Mouse (Mus musculus) brain, adult 10 weeks (tissue): ENCODE results near the gene Vmn1r181. TPM values are rescaled to one million over a fixed set of nuclear protein-coding genes. Genes with fewer than 3 reads are reported as not detected.

Source experiments
- polyA plus RNA-seq: library from polyadenylated mRNA; stranded (reverse); fragments of 350-450 nt; fragmentation: Illumina TruSeq; extraction: RNeasy Lipid Tissue Mini Kit (QIAGEN cat#74804); gene quantifications from one replicate; pipeline ENCODE4 v1.2.3, GENCODE M21; 2015; ENCODE audit warnings: low read depth, low replicate concordance

Gene Vmn1r181
- polyA plus RNA-seq: not detected

GRCm38 (mm10) chr7:23974315-23974714 is at the start of gene Vmn1r181:
TSS of gene Vmn1r181 (plus strand) at chr7:23974615.

GRCm38 (mm10) chr7:23926678-23927077 is 47.7 kb upstream of the Vmn1r181 start, which contains the start of gene Vmn1r179:
TSS of gene Vmn1r179 (plus strand) at chr7:23926978.

GRCm38 (mm10) chr7:23950332-23950731 is 24.1 kb upstream of the Vmn1r181 start, which contains the start of gene Vmn1r180:
TSS of gene Vmn1r180 (plus strand) at chr7:23950632.

GRCm38 (mm10) chr7:24001391-24001790 is 27.0 kb downstream of the Vmn1r181 start, which contains the start of gene V1rd19:
TSS of gene V1rd19 (plus strand) at chr7:24001691.

Other genes starting within 250 kb of the Vmn1r181 start
- not detected for gene Vmn1r174, start 222.3 kb upstream of the Vmn1r181 start, polyA plus RNA-seq
- not detected for gene Vmn1r175, start 164.0 kb upstream of the Vmn1r181 start, polyA plus RNA-seq
- not detected for gene Vmn1r176, start 137.2 kb upstream of the Vmn1r181 start, polyA plus RNA-seq
- gene Vmn1r177, start 108.2 kb upstream of the Vmn1r181 start, polyA plus RNA-seq: not detected
- not detected for gene Vmn1r178, start 82.6 kb upstream of the Vmn1r181 start, polyA plus RNA-seq
- gene Vmn1r179, start 47.6 kb upstream of the Vmn1r181 start, polyA plus RNA-seq: not detected
- gene Vmn1r180, start 24.0 kb upstream of the Vmn1r181 start, polyA plus RNA-seq: not detected
- not detected for gene V1rd19, start 27.1 kb downstream of the Vmn1r181 start, polyA plus RNA-seq
- gene Vmn1r183, start 78.6 kb downstream of the Vmn1r181 start, polyA plus RNA-seq: not detected
- gene Zfp180, start 107.3 kb downstream of the Vmn1r181 start, polyA plus RNA-seq: 46.3 TPM
- gene Zfp112, start 137.7 kb downstream of the Vmn1r181 start, polyA plus RNA-seq: 7.9 TPM
- 13.9 TPM for gene Zfp235, start 159.6 kb downstream of the Vmn1r181 start, polyA plus RNA-seq
- gene Zfp114, start 200.4 kb downstream of the Vmn1r181 start, polyA plus RNA-seq: 3.5 TPM
- 6.0 TPM for gene Zfp111, start 236.8 kb downstream of the Vmn1r181 start, polyA plus RNA-seq